9 mouse cellular contexts compared by ENCODE assay signal in the genomic region with DNA sequence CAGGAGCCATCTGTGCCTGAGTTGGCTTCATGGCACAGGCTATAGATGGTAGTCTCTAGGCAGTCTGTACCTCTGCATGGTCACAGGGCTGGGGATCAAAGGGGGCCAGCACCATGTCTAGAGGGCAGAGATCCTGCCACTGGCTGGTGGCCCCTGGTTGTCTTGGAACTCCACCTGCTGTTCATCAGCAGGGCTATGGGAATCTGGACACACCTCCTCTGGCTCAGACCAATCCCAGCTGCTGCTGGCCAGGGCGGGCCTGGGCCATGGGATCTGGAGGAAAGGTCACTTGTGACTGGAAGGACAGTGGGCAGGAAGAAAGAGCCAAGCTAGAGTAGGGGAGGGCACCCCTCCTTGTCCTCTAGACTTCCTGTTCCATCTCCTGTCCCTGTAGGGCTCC. TPM values are rescaled to one million over a fixed set of nuclear protein-coding genes. Genes with fewer than 3 reads are reported as not detected.
DNase-seq lines count a peak whose midpoint lies in the region; ATAC-seq and TF ChIP-seq lines count a peak whose summit lies in the region.
"Had no signal": no experiment of that assay in that cellular context is flagged by ENCODE, and none has a peak within 500 bp of the region (broad histone marks: within the 10 kb centered on the region; RNA-seq: fewer than 3 reads in every experiment).

Gene Slc25a34, minus strand, starts transcription at position 156 of the 400 bp plus-strand sequence.

- no peaks in the 10 kb centered on the region for H3K27me3 ChIP-seq in midbrain, embryonic 16.5 days (ENCODE audit: control insufficient read depth, insufficient read depth, low read depth, low read length)
- H3K27me3 ChIP-seq in midbrain, embryonic 14.5 days (ENCODE audit: control insufficient read depth, insufficient read depth, low read length) = no peaks in the 10 kb centered on the region
- H3K27me3 ChIP-seq in liver, embryonic 14.5 days (ENCODE audit: control insufficient read depth, insufficient read depth, low read length) = no peaks in the 10 kb centered on the region
- no peaks in the 10 kb centered on the region for H3K27me3 ChIP-seq in forebrain, embryonic 15.5 days

- H3K27ac ChIP-seq in midbrain, embryonic 16.5 days (ENCODE audit: low read length) = no peak within 1 kb of the TSS
- no peak within 1 kb of the TSS for H3K27ac ChIP-seq in midbrain, embryonic 14.5 days (replicated peaks; ENCODE audit: low read depth, low read length)
- no peak within 1 kb of the TSS for H3K27ac ChIP-seq in liver, embryonic 14.5 days
- H3K27ac ChIP-seq in forebrain, embryonic 15.5 days (replicated peaks) = no peak within 1 kb of the TSS

- WGBS in midbrain, embryonic 16.5 days = 67% methylated on average over 1 of the region's 1 CpGs
- 38% methylated on average over 1 of the region's 1 CpGs for WGBS in midbrain, embryonic 14.5 days
- WGBS in liver, embryonic 14.5 days (ENCODE audit: insufficient replicate concordance) = 29% methylated on average over 1 of the region's 1 CpGs
- 89% methylated on average over 1 of the region's 1 CpGs for WGBS in forebrain, embryonic 15.5 days

- no peaks in the 10 kb centered on the region for H3K4me1 ChIP-seq in midbrain, embryonic 16.5 days (ENCODE audit: control insufficient read depth, insufficient read depth, low read length)
- no peaks in the 10 kb centered on the region for H3K4me1 ChIP-seq in midbrain, embryonic 14.5 days (ENCODE audit: control insufficient read depth, insufficient read depth, low read length)
- H3K4me1 ChIP-seq in liver, embryonic 14.5 days (replicated peaks; ENCODE audit: control insufficient read depth in 2 of 2, insufficient read depth in 2 of 2, low read length in 1 of 2) = no peaks in the 10 kb centered on the region
- no peaks in the 10 kb centered on the region for H3K4me1 ChIP-seq in forebrain, embryonic 15.5 days

- H3K36me3 ChIP-seq in midbrain, embryonic 16.5 days (ENCODE audit: control insufficient read depth, insufficient read depth, low read length) = peaks cover 24% of the 10 kb centered on the region
- H3K36me3 ChIP-seq in midbrain, embryonic 14.5 days (ENCODE audit: control insufficient read depth, insufficient read depth, low read length) = peaks cover 28% of the 10 kb centered on the region
- H3K36me3 ChIP-seq in liver, embryonic 14.5 days (replicated peaks; ENCODE audit: control insufficient read depth, insufficient read depth, low read depth) = no peaks in the 10 kb centered on the region
- peaks cover 26% of the 10 kb centered on the region for H3K36me3 ChIP-seq in forebrain, embryonic 15.5 days

- DNase-seq in midbrain, embryonic 14.5 days = no peak
- DNase-seq in embryo, embryonic 10.5 days (ENCODE audit: low spot score) = peak; percentile 26
- DNase-seq in heart, postnatal 36 days = peak; percentile 66 to 73
- DNase-seq in liver, embryonic 14.5 days (ENCODE audit: low read depth in 3 of 3, low spot score in 3 of 3) = no peak
- DNase-seq in cerebellum, adult 18-20 months = no peak

- 0 out of 2 replicates have a peak, but pooled peaks have one; percentile 36 for ATAC-seq in midbrain, embryonic 16.5 days
- ATAC-seq in midbrain, embryonic 14.5 days (ENCODE audit: low FRiP score, low TSS enrichment) = no peak
- peak; percentile 49; the same call in 1 of the 2 replicates for ATAC-seq in liver, embryonic 14.5 days (ENCODE audit: insufficient read depth)
- ATAC-seq in erythroblast, adult 5-6 weeks (replicated peaks; ENCODE audit: low FRiP score, poor library complexity, severe bottlenecking) = no peak
- no peak for ATAC-seq in forebrain, embryonic 15.5 days (replicated peaks)

- intact Hi-C loops in heart, postnatal 36 days (cut with DNase I) = no loop called here

- TF ChIP-seq CTCF in liver, embryonic 14.5 days (IDR thresholded peaks at IDR 0.05; ENCODE audit: low read depth) = no peak

- H3K4me2 ChIP-seq in midbrain, embryonic 16.5 days (ENCODE audit: low read length) = no peak within 1 kb of the TSS
- H3K4me2 ChIP-seq in midbrain, embryonic 14.5 days (ENCODE audit: low read length) = no peak within 1 kb of the TSS
- no peak within 1 kb of the TSS for H3K4me2 ChIP-seq in liver, embryonic 14.5 days (ENCODE audit: low read depth)
- H3K4me2 ChIP-seq in forebrain, embryonic 15.5 days (replicated peaks) = no peak within 1 kb of the TSS

- no peak within 1 kb of the TSS for H3K9ac ChIP-seq in midbrain, embryonic 16.5 days (ENCODE audit: low read depth, low read length)
- no peak within 1 kb of the TSS for H3K9ac ChIP-seq in midbrain, embryonic 14.5 days (replicated peaks; ENCODE audit: low read length)
- no peak within 1 kb of the TSS for H3K9ac ChIP-seq in liver, embryonic 14.5 days (replicated peaks)
- no peak within 1 kb of the TSS for H3K9ac ChIP-seq in forebrain, embryonic 15.5 days (replicated peaks)

- H3K9me3 ChIP-seq in midbrain, embryonic 16.5 days (replicated peaks; ENCODE audit: control insufficient read depth, low read length, poor library complexity, severe bottlenecking) = no peaks in the 10 kb centered on the region
- no peaks in the 10 kb centered on the region for H3K9me3 ChIP-seq in midbrain, embryonic 14.5 days (ENCODE audit: control insufficient read depth, low read length)
- no peaks in the 10 kb centered on the region for H3K9me3 ChIP-seq in liver, embryonic 14.5 days (ENCODE audit: control insufficient read depth, low read length)
- no peaks in the 10 kb centered on the region for H3K9me3 ChIP-seq in forebrain, embryonic 15.5 days

- no peak for TF ChIP-seq EP300 in liver, embryonic 14.5 days (IDR thresholded peaks at IDR 0.05; ENCODE audit: low read depth)

- H3K4me3 ChIP-seq in midbrain, embryonic 16.5 days (ENCODE audit: low read depth, low read length) = no peak within 1 kb of the TSS
- no peak within 1 kb of the TSS for H3K4me3 ChIP-seq in midbrain, embryonic 14.5 days (replicated peaks; ENCODE audit: low read depth, low read length)
- H3K4me3 ChIP-seq in liver, embryonic 14.5 days (ENCODE audit: insufficient read depth in 1 of 2, low read depth in 2 of 2, low read length in 2 of 2) = no peak within 1 kb of the TSS
- H3K4me3 ChIP-seq in forebrain, embryonic 15.5 days = no peak within 1 kb of the TSS

RNA-seq across cellular contexts. Expression of gene Slc25a34, which starts in this region (rescaled TPM):
- 0.27 and 0.45 TPM in 2 replicates for polyA plus RNA-seq in midbrain, embryonic 16.5 days (2015; fragmentation: Nextera tagmentation; extraction: Ambion mirVana)
- 0.11 TPM in 1 of 2 replicates, not detected in the other for polyA plus RNA-seq in midbrain, embryonic 14.5 days (2014; fragmentation: Nextera tagmentation; extraction: Ambion mirVana)
- total RNA-seq in heart, postnatal 36 days (2021) = 100 to 1,000 TPM; 160 to 170 TPM
- 0.03 TPM in 2 replicates for polyA plus RNA-seq in liver, embryonic 14.5 days (2012; rRNA removed)
- not detected in 2 replicates for polyA plus RNA-seq in liver, embryonic 14.5 days (2014; fragmentation: Nextera tagmentation; extraction: Ambion mirVana)
- not detected in 2 replicates for total RNA-seq in erythroblast, adult 5-6 weeks (2015; ENCODE audit: low replicate concordance)
- total RNA-seq in erythroblast, adult 5-6 weeks (2017; ENCODE audit: low replicate concordance) = not detected in 2 replicates
- polyA plus RNA-seq in forebrain, embryonic 15.5 days (2015; fragmentation: Nextera tagmentation; extraction: Ambion mirVana) = 0.06 and 0.14 TPM in 2 replicates
- polyA plus RNA-seq: neural tube, embryonic 14.5 days had no signal

Comparison
In these comparisons a context has a peak if more than half of its experiments do, and no peak if none do; other contexts are left out.
1. RNA of gene Slc25a34 (total RNA-seq): 160 to 170 TPM in heart, postnatal 36 days; not detected in erythroblast, adult 5-6 weeks; every median in the first group is over 100 times any median in the second.
2. Peak in ATAC-seq in midbrain, embryonic 16.5 days; RNA of the gene not detected or under 1 TPM.
3. Peak in ATAC-seq in liver, embryonic 14.5 days; RNA of the gene not detected or under 1 TPM.
4. DNase-seq: peak in embryo, embryonic 10.5 days (single experiment) and heart, postnatal 36 days (2 of 2); none in midbrain, embryonic 14.5 days (single experiment), liver, embryonic 14.5 days (0 of 3) and cerebellum, adult 18-20 months (0 of 2).